Mouse (Mus musculus): Measurements from ENCODE around the gene Snx9. TPM values are rescaled to one million over a fixed set of nuclear protein-coding genes. Genes with fewer than 3 reads are reported as not detected.

Snx9 gene
- polyA plus RNA-seq, 1 experiment from 2014 or later: 30.6 TPM

DNA sequence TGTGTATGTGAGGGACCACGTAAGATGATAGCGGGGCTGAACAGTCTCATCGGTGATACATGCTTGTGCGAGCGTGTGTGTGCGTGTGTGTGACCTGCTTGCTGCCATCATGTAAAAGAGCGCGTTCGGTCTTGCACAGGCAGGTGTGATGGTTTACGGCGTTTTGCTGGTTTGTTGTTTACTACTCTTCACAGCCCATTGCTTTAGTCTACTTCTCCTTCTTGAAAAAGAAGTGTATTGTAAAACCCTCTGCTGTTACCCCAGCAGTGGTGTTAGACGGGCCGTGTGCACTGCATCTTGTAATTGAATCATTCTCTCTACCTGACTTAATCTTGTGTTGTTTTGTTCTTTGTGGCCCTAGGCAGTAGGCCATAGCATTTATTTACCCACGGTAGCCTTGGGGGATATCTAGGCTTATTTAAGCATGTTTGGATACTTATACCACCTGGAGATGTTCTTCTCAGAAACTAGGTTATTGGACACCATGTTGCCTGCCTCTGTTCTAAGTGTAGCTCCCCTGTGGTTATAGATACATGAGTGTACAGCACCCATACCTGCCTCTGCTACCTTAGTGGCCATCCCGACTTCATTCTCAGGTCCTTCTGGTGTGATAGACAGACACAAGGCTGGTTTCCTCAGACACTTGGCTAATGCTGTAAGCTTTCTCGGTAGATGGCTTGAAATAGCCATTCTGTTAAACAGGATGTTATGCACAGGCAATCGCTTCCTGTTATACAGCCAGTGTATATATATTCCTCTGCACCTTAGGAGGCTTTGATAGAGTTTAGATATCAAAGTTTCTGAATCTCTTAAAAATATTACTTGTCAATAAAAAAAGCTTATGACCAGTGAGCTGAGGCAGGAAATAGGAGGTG, 56.4 kb downstream of the Snx9 start:
- Histone ChIP-seq H3K4me2 (no peak overlapping the region), H3K9me3 (no peaks in the 10 kb centered on the region), H3K4me1 (replicated peaks) (no peaks in the 10 kb centered on the region), H3K36me3 (peaks cover 38% of the 10 kb centered on the region), H3K9ac (replicated peaks) (no peak overlapping the region), H3K27me3 (no peaks in the 10 kb centered on the region), H3K27ac (no peak overlapping the region), H3K4me3 (replicated peaks) (no peak overlapping the region)
- ATAC-seq (ENCODE audit: insufficient number of reproducible peaks, insufficient read depth, low FRiP score, low TSS enrichment, low read depth): no peak
- WGBS: 87% methylated on average over 17 of the region's 17 CpGs

DNA sequence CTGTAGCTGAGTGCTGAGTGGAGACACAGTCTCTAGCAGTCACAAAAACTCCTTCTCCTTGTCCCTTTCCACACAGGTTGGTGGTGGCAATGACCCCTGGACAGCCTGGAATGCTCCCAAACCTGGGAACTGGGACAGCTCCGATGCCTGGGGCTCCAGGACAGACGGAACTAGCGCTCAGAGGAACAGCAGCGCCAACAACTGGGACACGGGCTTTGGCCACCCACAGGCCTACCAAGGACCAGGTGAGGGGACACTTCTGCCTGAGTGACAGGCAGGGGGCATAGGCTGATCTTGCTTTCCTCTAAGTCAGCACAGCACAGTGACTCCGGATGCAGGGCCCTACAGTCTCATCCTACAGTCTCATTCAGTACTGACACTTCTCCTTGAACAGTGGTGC, 58.1 kb downstream of the Snx9 start:
- no peak overlapping the region for H3K4me2 ChIP-seq
- H3K27me3 ChIP-seq: no peaks in the 10 kb centered on the region
- 91% methylated on average over 6 of the region's 6 CpGs for WGBS
- H3K27ac ChIP-seq: no peak overlapping the region
- ATAC-seq (ENCODE audit: insufficient number of reproducible peaks, insufficient read depth, low FRiP score, low TSS enrichment, low read depth): no peak
- H3K9ac ChIP-seq (replicated peaks): no peak overlapping the region
- H3K4me3 ChIP-seq (replicated peaks): no peak overlapping the region
- no peaks in the 10 kb centered on the region for H3K4me1 ChIP-seq (replicated peaks)
- H3K9me3 ChIP-seq: no peaks in the 10 kb centered on the region
- H3K36me3 ChIP-seq: peaks cover 50% of the 10 kb centered on the region

DNA sequence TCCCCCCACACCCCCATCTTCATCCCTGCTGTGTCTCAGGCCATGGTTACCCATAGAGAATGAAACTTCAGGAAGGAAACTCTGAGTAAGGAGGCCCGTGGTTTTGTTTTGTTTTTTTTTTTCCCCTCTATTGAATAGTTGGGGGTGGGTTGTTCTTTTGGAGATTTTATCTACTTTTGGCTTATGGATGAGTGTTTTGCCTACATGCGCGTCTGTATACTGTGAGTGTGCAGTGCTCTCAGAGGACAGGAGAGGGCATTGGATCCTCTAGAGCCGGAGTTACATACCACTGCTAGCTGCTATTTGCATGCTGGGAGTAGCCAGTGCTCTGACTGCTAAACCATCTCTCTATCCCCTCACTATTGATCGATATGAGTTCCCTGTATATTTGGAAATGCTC, 60.3 kb downstream of the Snx9 start:
- H3K4me3 ChIP-seq (replicated peaks): no peak overlapping the region
- no peaks in the 10 kb centered on the region for H3K27me3 ChIP-seq
- H3K9ac ChIP-seq (replicated peaks): no peak overlapping the region
- no peak overlapping the region for H3K27ac ChIP-seq
- WGBS: 87% methylated on average over 5 of the region's 5 CpGs
- H3K4me1 ChIP-seq (replicated peaks): no peaks in the 10 kb centered on the region
- no peaks in the 10 kb centered on the region for H3K9me3 ChIP-seq
- ATAC-seq (ENCODE audit: insufficient number of reproducible peaks, insufficient read depth, low FRiP score, low TSS enrichment, low read depth): no peak
- no peak overlapping the region for H3K4me2 ChIP-seq
- peaks cover 66% of the 10 kb centered on the region for H3K36me3 ChIP-seq

DNA sequence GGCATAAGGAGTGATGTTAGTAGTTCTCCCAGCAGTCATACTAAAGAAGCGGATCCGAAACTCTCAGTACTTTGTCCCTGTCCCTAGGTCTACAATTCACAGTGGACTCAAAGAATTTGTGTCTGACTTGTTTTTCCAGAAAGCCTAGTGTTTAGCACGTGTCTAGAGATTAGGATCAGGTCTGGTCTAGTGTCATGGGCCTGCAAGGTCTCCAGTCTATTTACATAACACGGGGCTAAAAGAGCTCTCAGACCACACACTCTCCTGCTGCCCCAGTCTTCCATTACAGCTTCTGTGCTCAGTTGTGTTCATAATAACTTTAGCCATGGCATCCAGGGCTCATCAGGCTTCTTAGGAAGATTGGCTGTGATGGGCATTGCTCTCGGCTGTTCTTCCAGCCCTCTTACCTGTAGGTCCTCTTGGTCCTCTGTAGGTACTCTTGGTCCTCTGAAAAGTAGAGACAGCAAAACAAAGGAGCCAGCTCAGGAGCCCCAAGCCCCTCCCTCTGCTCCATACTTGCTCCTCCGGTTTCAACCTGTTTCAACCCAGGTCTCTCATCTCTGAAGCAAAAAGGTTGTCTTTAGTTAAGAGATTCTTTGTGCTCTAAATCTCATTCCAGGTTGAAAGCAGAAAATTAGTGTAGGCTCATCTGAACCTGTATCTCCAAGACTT, 62.6 kb downstream of the Snx9 start:
- Histone ChIP-seq H3K27ac (no peak overlapping the region), H3K4me1 (replicated peaks) (no peaks in the 10 kb centered on the region), H3K9me3 (no peaks in the 10 kb centered on the region), H3K36me3 (peaks cover 90% of the 10 kb centered on the region), H3K4me3 (replicated peaks) (no peak overlapping the region), H3K9ac (replicated peaks) (no peak overlapping the region), H3K27me3 (no peaks in the 10 kb centered on the region), H3K4me2 (no peak overlapping the region)
- no peak for ATAC-seq (ENCODE audit: insufficient number of reproducible peaks, insufficient read depth, low FRiP score, low TSS enrichment, low read depth)
- 72% methylated on average over 6 of the region's 6 CpGs for WGBS

DNA sequence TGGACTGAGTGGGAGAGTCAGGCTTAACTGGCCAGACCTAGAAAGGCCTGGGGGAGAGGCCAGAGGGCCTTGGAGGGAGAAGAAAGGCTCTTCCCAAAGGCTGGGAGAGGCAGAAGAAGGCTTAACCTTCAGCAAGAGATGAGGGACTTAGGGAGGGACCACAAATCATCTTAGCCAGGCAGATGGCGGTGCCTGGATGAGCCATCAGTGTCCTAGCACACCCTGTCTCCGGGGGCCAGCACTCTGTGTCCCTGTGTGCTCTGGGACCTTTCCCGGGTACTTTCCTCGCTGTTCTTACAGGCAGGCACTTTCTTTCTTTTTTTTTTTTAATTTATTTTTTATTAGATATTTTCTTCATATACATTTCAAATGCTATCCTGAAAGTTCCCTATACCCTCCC, 68.6 kb downstream of the Snx9 start:
- no peak overlapping the region for H3K9ac ChIP-seq (replicated peaks)
- H3K4me1 ChIP-seq (replicated peaks): no peaks in the 10 kb centered on the region
- no peak overlapping the region for H3K4me3 ChIP-seq (replicated peaks)
- peaks cover 57% of the 10 kb centered on the region for H3K36me3 ChIP-seq
- no peak overlapping the region for H3K27ac ChIP-seq
- no peak for ATAC-seq (ENCODE audit: insufficient number of reproducible peaks, insufficient read depth, low FRiP score, low TSS enrichment, low read depth)
- WGBS: 86% methylated on average over 4 of the region's 4 CpGs
- H3K4me2 ChIP-seq: no peak overlapping the region
- no peaks in the 10 kb centered on the region for H3K9me3 ChIP-seq
- H3K27me3 ChIP-seq: no peaks in the 10 kb centered on the region

DNA sequence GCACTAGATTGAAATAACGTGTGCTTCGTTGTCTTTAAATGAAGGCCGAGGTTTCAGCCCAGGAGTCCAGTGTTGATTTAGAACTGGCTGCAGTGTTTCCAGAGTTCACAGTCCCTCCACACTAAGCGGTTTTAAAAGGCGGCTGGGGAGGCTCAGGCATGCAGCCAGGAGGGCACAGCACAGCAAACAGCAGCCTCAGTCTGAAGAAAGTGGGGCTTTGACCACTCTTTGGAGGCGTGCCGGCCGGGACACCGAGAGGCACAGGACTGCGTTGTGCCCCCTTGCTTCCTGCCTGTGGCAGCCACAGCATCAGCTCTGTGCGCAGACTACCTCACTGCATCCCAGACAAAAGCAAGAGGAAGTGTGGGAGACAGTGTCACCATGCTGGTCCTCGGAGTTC, 70.5 kb downstream of the Snx9 start:
- no peaks in the 10 kb centered on the region for H3K27me3 ChIP-seq
- H3K9ac ChIP-seq (replicated peaks): no peak overlapping the region
- peak overlapping the region; percentile 76 for H3K27ac ChIP-seq
- peaks cover 51% of the 10 kb centered on the region for H3K36me3 ChIP-seq
- no peak overlapping the region for H3K4me3 ChIP-seq (replicated peaks)
- no peak for ATAC-seq (ENCODE audit: insufficient number of reproducible peaks, insufficient read depth, low FRiP score, low TSS enrichment, low read depth)
- H3K4me1 ChIP-seq (replicated peaks): no peaks in the 10 kb centered on the region
- H3K4me2 ChIP-seq: no peak overlapping the region
- H3K9me3 ChIP-seq: no peaks in the 10 kb centered on the region
- 82% methylated on average over 12 of the region's 12 CpGs for WGBS

DNA sequence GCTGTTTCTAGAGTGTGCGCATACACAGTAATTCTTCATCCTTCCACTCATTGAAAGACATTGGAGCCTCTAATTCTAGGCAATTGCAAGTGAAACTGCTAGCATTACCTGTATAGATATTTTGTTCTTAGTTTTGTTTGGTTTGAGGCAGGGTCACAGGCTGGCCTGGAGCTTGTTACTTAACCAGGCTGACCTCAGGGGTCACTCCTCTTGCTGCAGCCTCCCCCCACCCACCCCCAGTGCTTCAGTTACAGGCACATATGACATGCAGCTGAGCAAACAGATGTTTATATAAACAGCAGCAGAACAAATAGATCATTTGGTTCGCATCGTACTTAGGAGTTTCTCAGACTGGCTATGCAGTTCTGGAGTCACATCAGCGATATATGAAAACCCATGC, 71.7 kb downstream of the Snx9 start:
- no peak overlapping the region for H3K4me2 ChIP-seq
- no peaks in the 10 kb centered on the region for H3K4me1 ChIP-seq (replicated peaks)
- peaks cover 43% of the 10 kb centered on the region for H3K36me3 ChIP-seq
- no peak overlapping the region for H3K9ac ChIP-seq (replicated peaks)
- 87% methylated on average over 4 of the region's 4 CpGs for WGBS
- ATAC-seq (ENCODE audit: insufficient number of reproducible peaks, insufficient read depth, low FRiP score, low TSS enrichment, low read depth): no peak
- H3K4me3 ChIP-seq (replicated peaks): no peak overlapping the region
- no peak overlapping the region for H3K27ac ChIP-seq
- H3K27me3 ChIP-seq: no peaks in the 10 kb centered on the region
- H3K9me3 ChIP-seq: no peaks in the 10 kb centered on the region

DNA sequence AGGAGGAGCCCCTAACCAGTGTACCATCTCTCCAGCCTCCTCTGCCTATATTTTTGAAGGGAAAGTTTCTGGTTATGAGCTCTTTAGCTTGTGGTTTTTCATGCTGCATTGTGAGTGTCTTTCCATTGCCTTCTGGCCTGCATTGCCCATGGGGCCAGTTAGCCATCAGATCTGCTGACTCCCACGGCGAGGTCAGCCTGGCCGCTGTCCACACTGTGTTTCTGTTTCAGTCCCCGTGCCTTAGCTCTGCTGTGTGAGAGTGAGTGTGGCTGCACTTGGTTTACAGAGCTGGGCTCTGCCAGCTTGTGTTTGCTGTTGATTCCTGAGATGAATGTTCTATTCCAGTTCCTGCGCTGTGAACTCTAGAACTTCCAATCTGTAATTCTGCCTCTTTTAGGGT, 73.1 kb downstream of the Snx9 start:
- no peak overlapping the region for H3K9ac ChIP-seq (replicated peaks)
- 80% methylated on average over 5 of the region's 5 CpGs for WGBS
- peaks cover 42% of the 10 kb centered on the region for H3K36me3 ChIP-seq
- ATAC-seq (ENCODE audit: insufficient number of reproducible peaks, insufficient read depth, low FRiP score, low TSS enrichment, low read depth): no peak
- H3K4me3 ChIP-seq (replicated peaks): no peak overlapping the region
- H3K27me3 ChIP-seq: no peaks in the 10 kb centered on the region
- H3K4me2 ChIP-seq: no peak overlapping the region
- H3K27ac ChIP-seq: no peak overlapping the region
- no peaks in the 10 kb centered on the region for H3K4me1 ChIP-seq (replicated peaks)
- H3K9me3 ChIP-seq: no peaks in the 10 kb centered on the region

DNA sequence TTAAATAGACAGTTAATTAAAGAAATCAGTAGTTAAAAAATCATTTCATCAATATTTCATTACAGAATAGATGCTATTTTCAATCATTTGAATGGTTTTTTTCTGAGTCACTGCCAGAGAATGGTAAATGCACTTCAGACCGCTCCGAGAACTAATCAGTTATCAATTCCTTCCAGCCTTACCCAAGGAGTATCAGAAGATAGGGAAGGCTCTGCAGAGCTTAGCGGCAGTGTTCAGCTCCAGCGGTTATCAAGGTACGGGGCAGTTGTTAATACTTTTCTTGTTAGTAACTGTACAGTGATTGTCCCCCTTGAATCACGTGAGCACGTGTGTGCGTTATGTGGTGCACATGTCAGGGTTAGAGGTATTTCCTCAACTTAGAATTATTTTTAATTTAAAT, 80.8 kb downstream of the Snx9 start:
- WGBS: 90% methylated on average over 8 of the region's 8 CpGs
- Histone ChIP-seq H3K27me3 (no peaks in the 10 kb centered on the region), H3K4me3 (replicated peaks) (no peak overlapping the region), H3K36me3 (peaks cover 72% of the 10 kb centered on the region), H3K9ac (replicated peaks) (no peak overlapping the region), H3K9me3 (no peaks in the 10 kb centered on the region), H3K27ac (no peak overlapping the region), H3K4me2 (no peak overlapping the region), H3K4me1 (replicated peaks) (no peaks in the 10 kb centered on the region)
- ATAC-seq (ENCODE audit: insufficient number of reproducible peaks, insufficient read depth, low FRiP score, low TSS enrichment, low read depth): no peak

DNA sequence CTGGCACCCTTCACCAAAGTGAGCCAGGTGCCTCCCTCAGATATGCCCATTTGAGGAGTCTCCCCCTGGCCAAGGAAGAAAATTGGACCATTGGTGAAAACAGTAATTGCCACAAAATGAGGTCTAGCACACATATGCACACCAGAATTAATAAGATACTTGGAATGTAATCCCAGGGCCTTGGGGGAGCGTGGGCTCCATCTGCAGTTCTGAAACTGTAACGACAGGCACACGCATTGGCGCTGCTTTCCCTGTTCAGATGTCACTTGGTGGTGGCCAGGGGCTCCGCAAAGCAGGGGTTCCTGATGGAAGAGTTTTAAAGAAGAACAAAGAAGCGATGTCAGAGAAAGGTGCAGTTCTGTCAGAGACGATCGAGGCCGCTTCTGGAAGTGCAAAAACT, 82.2 kb downstream of the Snx9 start:
- peaks cover 78% of the 10 kb centered on the region for H3K36me3 ChIP-seq
- WGBS: 77% methylated on average over 9 of the region's 9 CpGs
- no peak overlapping the region for H3K4me2 ChIP-seq
- no peaks in the 10 kb centered on the region for H3K4me1 ChIP-seq (replicated peaks)
- H3K27me3 ChIP-seq: no peaks in the 10 kb centered on the region
- ATAC-seq (ENCODE audit: insufficient number of reproducible peaks, insufficient read depth, low FRiP score, low TSS enrichment, low read depth): no peak
- no peaks in the 10 kb centered on the region for H3K9me3 ChIP-seq
- H3K9ac ChIP-seq (replicated peaks): no peak overlapping the region
- no peak overlapping the region for H3K4me3 ChIP-seq (replicated peaks)
- no peak overlapping the region for H3K27ac ChIP-seq

DNA sequence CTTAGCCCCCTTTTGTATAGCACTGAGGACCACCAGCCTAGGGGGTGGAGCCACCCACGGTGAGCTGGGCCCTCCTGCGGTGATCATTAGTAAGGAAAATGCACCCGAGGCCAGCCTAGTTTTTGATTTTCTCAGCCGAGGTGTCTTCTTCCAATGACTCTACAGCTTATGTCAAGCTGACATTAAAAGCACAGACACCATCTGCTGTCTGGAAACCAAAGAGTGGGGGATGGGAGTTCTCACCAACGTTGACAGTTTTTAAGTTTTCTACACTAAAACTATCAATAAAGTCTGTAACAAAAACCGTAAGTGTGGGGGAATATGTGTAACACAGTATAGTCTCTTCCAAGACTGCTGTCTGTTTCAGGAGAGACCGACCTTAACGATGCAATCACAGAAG, 83.1 kb downstream of the Snx9 start:
- peaks cover 77% of the 10 kb centered on the region for H3K36me3 ChIP-seq
- no peak for ATAC-seq (ENCODE audit: insufficient number of reproducible peaks, insufficient read depth, low FRiP score, low TSS enrichment, low read depth)

More for the DNA sequence above, 83.1 kb downstream of the Snx9 start:
- Histone ChIP-seq H3K27ac (no peak overlapping the region), H3K4me3 (replicated peaks) (no peak overlapping the region), H3K4me2 (no peak overlapping the region), H3K9me3 (no peaks in the 10 kb centered on the region), H3K4me1 (replicated peaks) (no peaks in the 10 kb centered on the region), H3K27me3 (no peaks in the 10 kb centered on the region), H3K9ac (replicated peaks) (no peak overlapping the region)
- WGBS: 73% methylated on average over 8 of the region's 8 CpGs

All from limb, embryonic 12.5 days (tissue).